Mouse (Mus musculus) left cerebral cortex, adult 9 months (tissue): ENCODE measurements around the gene Tmem104.

Experiments
- DNase-seq, 2 experiments: peaks; one replicate each; pipeline ENCODE4 v3.0.0; 2022; ENCODE audit warnings: low spot score in 2 of 2

Gene Tmem104

DNA sequence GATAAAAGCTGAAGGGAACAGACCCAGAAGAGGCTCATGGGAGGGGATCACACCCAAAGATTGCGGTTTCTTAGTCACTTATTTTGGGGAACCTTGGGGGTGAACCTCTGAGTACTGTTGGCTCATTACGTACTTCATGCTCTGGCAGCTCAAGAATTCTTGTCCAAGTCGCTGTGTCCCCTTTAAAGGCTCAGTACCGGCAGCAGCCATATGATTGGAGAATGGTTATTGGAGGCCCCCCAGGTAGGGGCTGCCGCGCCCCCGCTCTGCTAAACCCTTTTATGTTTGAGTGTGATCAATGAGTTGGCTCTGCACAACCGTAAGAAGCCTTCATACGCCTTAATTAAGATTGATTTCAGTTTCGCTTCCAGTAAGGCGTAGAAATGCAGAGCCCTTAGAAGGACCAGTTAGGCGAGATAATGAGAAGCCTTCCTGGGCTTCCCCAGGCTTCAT is 11.7 kb downstream of the Tmem104 start:
- no peak for DNase-seq

DNA sequence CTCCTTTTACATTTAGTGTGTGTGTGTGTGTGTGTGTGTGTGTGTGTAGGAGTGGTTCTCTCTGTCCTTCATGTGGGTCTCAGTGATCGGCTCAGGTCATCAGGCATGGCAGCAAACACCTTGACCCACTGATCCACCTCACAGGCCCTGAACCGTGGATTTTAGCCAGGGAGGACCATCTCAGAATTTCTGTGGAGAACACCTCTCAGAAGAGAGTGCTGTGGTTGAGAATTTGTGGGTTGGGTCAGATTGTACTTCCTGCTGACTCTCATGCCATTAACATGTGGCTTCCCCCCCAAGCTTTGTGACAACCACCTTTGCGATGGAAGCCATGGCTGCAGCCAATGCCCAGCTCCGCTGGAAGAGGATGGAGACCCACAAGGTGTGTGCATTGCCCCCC is 13.2 kb downstream of the Tmem104 start:
- DNase-seq, result no peak

DNA sequence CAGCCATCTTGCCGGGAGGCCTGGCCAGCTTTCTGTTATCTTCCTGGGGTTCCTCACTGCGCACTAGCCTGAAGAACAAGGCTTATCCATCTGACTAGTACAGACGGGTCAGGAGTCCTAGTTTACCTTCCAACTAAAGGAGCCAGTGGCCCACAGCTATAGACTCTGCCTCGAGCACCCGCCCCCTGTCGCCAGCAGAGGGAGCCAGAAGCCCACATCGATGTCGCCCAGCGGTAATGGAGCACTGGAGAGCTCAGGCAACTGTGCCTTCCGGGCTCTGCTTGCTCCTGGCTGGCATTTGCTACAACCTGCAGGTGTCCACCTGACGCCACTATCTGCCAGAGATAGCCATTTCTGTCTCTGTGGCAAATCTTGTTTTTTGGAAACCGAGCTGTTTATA is 15.0 kb downstream of the Tmem104 start:
- DNase-seq, result peak in 1 of 2 experiments; percentile 82

GRCm38 (mm10) chr11:115202756-115203155 is 15.5 kb downstream of the Tmem104 start:
- no peak for DNase-seq

- DNase-seq, result no peak
Observed at GRCm38 (mm10) chr11:115208126-115208525, 20.8 kb downstream of the Tmem104 start.

GRCm38 (mm10) chr11:115208776-115209732 is 21.8 kb downstream of the Tmem104 start:
- DNase-seq, result no peak

DNA sequence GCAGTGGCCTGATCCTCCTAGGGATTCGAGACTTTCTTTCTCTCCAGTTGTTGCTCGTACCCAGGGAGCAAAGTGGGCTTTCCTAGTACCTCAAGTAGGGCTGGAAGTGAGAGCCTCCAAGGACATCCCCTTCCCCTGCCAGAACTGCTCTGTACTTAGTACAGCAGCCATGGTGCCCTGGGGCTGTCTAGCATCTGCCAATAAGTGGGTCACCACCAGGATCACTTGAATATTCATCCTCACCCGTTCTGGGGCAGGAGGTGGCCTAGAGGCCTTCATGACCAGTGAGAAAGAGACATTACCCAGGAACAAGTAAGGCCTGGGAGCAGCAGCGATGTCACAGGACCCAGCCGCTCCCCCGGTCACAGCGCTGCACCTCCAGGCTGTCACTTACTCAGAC is 22.7 kb downstream of the Tmem104 start:
- no peak for DNase-seq

- DNase-seq, result peak in 1 of 2 experiments; percentile 34
Observed at GRCm38 (mm10) chr11:115212116-115212515, 24.8 kb downstream of the Tmem104 start.

DNA sequence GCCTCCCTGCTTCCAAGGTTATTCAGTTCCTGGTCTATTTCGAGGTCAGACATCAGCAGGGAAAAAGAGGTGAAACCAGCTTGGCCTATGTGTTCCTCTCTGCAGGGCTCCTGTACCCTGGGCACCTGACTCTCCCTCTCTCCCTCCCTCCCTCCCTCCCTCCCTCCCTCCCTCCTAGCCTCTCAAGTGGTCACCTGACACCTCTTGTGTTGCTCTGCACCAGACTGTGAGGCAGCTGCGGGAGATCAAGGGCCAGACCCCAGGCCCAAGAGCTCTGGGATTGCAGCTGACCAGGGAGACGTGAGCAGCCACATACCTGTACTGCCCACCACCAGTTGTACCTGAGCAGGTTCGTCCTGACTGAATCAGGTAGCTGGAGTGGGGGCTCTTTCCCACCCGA is 27.8 kb downstream of the Tmem104 start:
- no peak for DNase-seq

GRCm38 (mm10) chr11:115217439-115218410 is 30.4 kb downstream of the Tmem104 start:
- no peak for DNase-seq

- DNase-seq, result no peak
Observed at GRCm38 (mm10) chr11:115219263-115219662, 32.0 kb downstream of the Tmem104 start.

DNA sequence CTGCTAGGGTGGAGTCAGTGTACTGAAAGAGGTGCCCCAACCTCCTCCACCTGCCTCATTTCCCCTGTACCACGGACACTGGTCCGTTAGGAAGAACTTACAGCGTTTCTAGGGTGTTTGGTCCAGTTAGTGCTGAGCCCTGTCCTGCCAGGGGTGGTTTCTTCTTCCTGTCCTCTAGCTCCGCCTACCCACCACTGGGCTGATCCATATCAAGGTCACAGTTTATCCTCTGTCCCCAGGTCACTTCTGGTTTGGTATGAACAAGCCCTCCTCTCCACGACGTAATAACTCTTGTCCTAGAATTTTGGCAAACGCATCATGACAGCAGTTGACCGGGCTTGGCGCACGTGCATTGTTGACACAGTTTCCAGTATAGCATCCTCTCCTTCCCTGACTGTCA is 32.4 kb downstream of the Tmem104 start:
- no peak for DNase-seq

DNA sequence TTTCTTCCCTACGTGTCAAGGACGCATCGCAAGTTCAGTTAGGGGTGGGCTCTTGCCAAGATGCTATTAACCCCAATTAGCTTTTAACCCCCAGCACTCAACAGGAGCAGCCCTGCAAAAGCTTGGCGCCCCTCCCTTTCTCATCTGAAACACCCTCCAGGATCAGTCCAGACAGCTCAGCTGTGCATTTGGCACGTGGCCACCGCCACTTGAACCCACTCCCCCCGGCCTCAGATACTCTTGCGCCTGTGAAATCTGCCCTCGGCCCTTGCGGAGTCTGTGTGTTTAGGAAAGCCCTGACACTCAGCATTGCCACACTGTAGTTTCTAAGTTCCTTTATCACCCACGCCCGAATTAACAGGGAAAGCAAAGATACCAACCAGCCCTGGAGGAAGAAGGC is 34.8 kb downstream of the Tmem104 start:
- no peak for DNase-seq

- DNase-seq, result no peak
Observed at GRCm38 (mm10) chr11:115222570-115222969, 35.3 kb downstream of the Tmem104 start.

DNA sequence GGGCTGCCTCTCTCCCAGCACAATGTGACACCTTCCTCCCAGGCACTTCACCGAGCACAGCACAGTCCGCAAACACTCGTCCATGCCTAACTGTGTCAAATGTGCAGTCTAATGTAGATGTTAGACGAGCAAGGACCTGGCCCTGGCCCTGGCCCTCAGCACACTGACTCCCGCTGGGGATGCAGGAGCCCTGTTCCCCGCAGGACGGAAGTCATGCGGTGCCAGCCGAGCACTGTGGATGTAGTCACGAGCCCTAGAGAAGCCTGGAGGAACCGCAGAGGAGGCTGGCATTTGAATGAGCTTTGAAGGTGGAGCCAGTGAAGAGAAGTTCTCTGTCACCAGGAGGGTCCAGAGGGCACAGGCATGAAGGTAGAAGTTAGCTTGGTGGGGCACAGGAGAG is 36.2 kb downstream of the Tmem104 start:
- no peak for DNase-seq

GRCm38 (mm10) chr11:115223877-115224276 is 36.6 kb downstream of the Tmem104 start:
- no peak for DNase-seq

- peak in 1 of 2 experiments; percentile 37 for DNase-seq
Observed at GRCm38 (mm10) chr11:115224889-115225288, 37.6 kb downstream of the Tmem104 start.

GRCm38 (mm10) chr11:115225301-115225700 is 38.0 kb downstream of the Tmem104 start:
- no peak for DNase-seq

- DNase-seq, result no peak
Observed at GRCm38 (mm10) chr11:115226811-115227491, 39.7 kb downstream of the Tmem104 start.

- no peak for DNase-seq
Observed at GRCm38 (mm10) chr11:115227640-115228039, 40.4 kb downstream of the Tmem104 start.

DNA sequence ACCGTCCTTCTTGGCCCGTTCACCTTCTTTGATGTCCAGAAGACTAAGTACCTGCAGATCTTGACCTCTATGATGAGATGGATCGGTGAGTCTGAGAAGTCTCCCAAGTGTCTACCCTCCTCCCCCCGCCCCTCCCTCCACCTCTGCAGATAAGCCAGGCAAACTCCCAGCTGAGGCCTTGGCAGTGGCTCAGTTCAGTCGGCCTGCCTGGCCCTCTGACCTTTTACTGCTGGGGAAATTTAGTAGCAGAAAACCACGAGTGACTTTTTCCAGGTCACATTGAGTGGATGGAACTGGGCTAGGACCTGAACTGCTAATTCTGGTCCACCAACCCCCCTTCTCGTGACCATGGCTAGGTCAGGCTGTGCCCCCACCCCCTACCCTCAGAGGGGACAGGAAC is 41.1 kb downstream of the Tmem104 start:
- DNase-seq, result no peak
